Mouse (Mus musculus) neural tube, embryonic 12.5 days (tissue): Measurements from ENCODE around the gene Nabp1. TPM values are rescaled to one million over a fixed set of nuclear protein-coding genes. Genes with fewer than 3 reads are reported as not detected.

ENCODE experiments used
- ATAC-seq: fragments of 200-750 bp; cut with Nextera tagmentation; 2 replicates; pipeline ENCODE4 v1.8.0; 2017; ENCODE audit warnings: low read depth, mild to moderate bottlenecking, moderate TSS enrichment, moderate library complexity; ENCODE audit not compliant: low FRiP score
- H3K27ac ChIP-seq: fragments of 300-500 bp; sonication (generic); 2 replicates; pipeline ENCODE4 v1.5.1; 2016
- H3K27me3 ChIP-seq: fragments of 300-500 bp; sonication (generic); replicated peaks from 2 replicates; pipeline ENCODE4 v1.6.1; 2016; ENCODE audit warnings: mild to moderate bottlenecking
- H3K36me3 ChIP-seq: fragments of 300-500 bp; sonication (generic); 2 replicates; pipeline ENCODE4 v1.6.1; 2016; ENCODE audit warnings: mild to moderate bottlenecking
- H3K4me1 ChIP-seq: fragments of 300-500 bp; sonication (generic); 2 replicates; pipeline ENCODE4 v1.6.1; 2016
- H3K4me2 ChIP-seq: fragments of 300-500 bp; sonication (generic); replicated peaks from 2 replicates; pipeline ENCODE4 v1.6.1; 2016; ENCODE audit warnings: mild to moderate bottlenecking
- H3K4me3 ChIP-seq: fragments of 300-500 bp; sonication (generic); 2 replicates; pipeline ENCODE4 v1.5.1; 2016
- H3K9ac ChIP-seq: fragments of 300-500 bp; sonication (generic); 2 replicates; pipeline ENCODE4 v1.6.1; 2016; ENCODE audit warnings: mild to moderate bottlenecking
- H3K9me3 ChIP-seq: fragments of 300-500 bp; sonication (generic); 2 replicates; pipeline ENCODE4 v1.6.1; 2016; ENCODE audit warnings: mild to moderate bottlenecking
- WGBS: fragments of 180-500 bp; shearing (Covaris S2); methylation state at CpG from one replicate; pipeline ENCODE4 v1.1.7; 2016; 5-methylcytosine and 5-hydroxymethylcytosine counted together
- polyA plus RNA-seq: library from polyadenylated mRNA; unstranded; fragments of >200 nt; fragmentation: Nextera tagmentation; extraction: Ambion mirVana; gene quantifications from 2 replicates; pipeline ENCODE4 v1.2.1, GENCODE M21; 2016

Nabp1 gene
- 6.6 and 7.0 TPM in 2 replicates for polyA plus RNA-seq

DNA sequence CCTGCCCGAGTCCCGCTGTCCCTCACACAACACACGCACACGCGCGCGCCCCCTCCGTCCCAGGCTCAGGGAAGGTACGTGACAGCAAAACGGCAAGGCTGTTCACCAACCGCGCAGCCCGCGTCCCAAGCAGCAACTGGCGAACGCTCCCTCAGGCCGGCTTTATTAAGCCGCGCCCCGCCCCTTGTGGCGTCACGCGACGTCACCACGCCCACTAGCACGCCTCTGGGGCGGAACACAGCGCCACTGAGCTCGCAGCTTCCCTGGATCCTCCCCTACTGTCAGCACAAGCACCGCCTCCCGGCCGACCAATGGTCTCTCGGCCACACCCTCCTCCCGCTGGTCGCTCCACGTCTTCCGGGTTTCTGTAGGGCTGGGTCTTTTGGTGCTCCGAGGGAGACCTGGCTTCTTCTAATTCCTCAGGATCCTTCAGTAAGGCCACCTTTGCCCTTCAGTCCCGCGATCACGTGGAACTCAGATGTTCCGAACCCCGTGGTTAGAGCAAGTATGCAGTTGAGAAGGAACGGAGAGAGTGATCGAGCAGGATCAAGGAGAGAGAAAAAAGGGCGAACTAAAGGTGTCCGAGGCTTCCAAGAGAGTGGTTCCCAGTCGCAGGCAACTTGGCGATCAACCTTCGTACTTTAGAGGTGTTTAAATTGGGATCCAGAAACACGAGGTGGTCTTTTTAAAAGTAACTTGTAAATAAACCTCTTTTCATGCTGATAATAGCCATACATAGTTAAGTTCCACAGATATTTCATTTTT is at the start of gene Nabp1:
TSS of gene Nabp1 (minus strand) at position 164 of the 765 bp plus-strand sequence.
- H3K27ac ChIP-seq: no peak within 1 kb of the TSS
- H3K4me3 ChIP-seq: peak within 1 kb of the TSS; percentile 57
- H3K27me3 ChIP-seq: no peaks in the 10 kb centered on the region
- peak within 1 kb of the TSS; percentile 61 for H3K9ac ChIP-seq
- WGBS: under 1% methylated on average over 51 of the region's 51 CpGs
- H3K36me3 ChIP-seq: no peaks in the 10 kb centered on the region
- no peaks in the 10 kb centered on the region for H3K4me1 ChIP-seq
- ATAC-seq: peak; percentile 100
- H3K9me3 ChIP-seq: no peaks in the 10 kb centered on the region
- peak within 1 kb of the TSS; percentile 93 for H3K4me2 ChIP-seq

DNA sequence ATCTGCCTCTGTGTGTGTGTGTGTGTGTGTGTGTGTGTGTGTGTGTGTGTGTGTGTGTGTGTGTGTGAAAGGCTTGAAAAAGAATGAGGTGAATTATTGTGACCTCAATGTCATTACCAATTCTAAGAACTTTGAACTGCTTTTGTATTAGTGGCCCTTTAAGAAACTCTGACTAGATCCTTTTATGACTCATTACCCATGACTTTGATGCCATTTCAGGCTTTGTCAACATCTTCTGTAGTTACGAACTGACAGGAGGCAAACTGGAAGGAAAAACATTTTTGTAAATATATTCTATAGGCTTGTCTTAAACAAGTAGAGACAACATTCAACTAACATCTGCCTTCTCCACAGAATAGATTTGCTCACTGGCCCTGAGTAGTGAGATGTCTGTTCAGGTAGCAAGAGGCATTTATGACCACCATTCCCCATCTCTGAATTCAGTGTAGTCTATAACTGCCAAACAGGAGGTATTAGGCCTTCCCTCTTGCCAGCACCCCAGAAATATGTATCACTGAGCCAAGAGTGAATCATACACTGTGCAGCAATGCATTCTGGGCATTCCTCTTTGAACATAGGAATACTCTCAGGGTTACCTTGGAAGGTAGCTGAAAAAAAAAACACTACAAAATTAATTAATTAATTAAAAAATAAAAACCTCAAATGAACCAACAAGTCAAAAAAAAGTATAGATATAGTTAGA is 47.5 kb upstream of the Nabp1 start:
- 61% methylated on average over 1 of the region's 1 CpGs for WGBS
- no peak overlapping the region for H3K9ac ChIP-seq
- H3K4me1 ChIP-seq: no peaks in the 10 kb centered on the region
- H3K36me3 ChIP-seq: no peaks in the 10 kb centered on the region
- no peak overlapping the region for H3K27ac ChIP-seq
- ATAC-seq: no peak
- no peak overlapping the region for H3K4me2 ChIP-seq
- no peaks in the 10 kb centered on the region for H3K9me3 ChIP-seq
- H3K4me3 ChIP-seq: no peak overlapping the region
- H3K27me3 ChIP-seq: no peaks in the 10 kb centered on the region

DNA sequence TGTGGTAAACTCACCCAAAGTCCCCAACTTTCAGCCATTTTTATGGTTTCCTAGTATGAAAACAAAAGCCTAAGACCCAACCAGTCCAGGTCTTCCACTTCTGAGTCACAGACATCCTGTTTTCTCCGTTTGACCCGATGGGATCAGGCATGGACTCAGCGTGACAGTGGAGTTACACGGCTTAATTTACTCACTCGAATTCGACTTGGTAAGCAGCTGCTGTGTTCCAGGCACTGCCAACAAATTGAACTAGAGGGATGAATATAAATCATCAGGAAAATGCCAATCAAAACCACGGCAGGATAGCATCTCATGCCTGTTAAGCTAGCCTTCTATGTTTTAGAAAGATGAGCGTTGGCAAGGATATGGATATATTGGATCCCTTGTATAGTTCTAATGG is 43.4 kb upstream of the Nabp1 start:
- Histone ChIP-seq H3K9ac (no peak overlapping the region), H3K4me3 (no peak overlapping the region), H3K4me1 (no peaks in the 10 kb centered on the region), H3K36me3 (no peaks in the 10 kb centered on the region), H3K27me3 (no peaks in the 10 kb centered on the region), H3K9me3 (no peaks in the 10 kb centered on the region), H3K4me2 (no peak overlapping the region), H3K27ac (no peak overlapping the region)
- WGBS: 72% methylated on average over 8 of the region's 8 CpGs
- ATAC-seq: no peak

- H3K27me3 ChIP-seq: no peaks in the 10 kb centered on the region
- H3K9ac ChIP-seq: no peak overlapping the region
- no peaks in the 10 kb centered on the region for H3K9me3 ChIP-seq
- ATAC-seq: no peak
- no peaks in the 10 kb centered on the region for H3K36me3 ChIP-seq
- no peaks in the 10 kb centered on the region for H3K4me1 ChIP-seq
- WGBS: 89% methylated on average over 5 of the region's 5 CpGs
- no peak overlapping the region for H3K27ac ChIP-seq
- no peak overlapping the region for H3K4me2 ChIP-seq
- no peak overlapping the region for H3K4me3 ChIP-seq
Measured at GRCm38 (mm10) chr1:51520246-51520780, 42.1 kb upstream of the Nabp1 start.

- no peak for ATAC-seq
- Histone ChIP-seq H3K9ac (no peak overlapping the region), H3K9me3 (no peaks in the 10 kb centered on the region), H3K4me3 (no peak overlapping the region), H3K4me2 (no peak overlapping the region), H3K36me3 (no peaks in the 10 kb centered on the region), H3K27me3 (no peaks in the 10 kb centered on the region), H3K27ac (no peak overlapping the region), H3K4me1 (no peaks in the 10 kb centered on the region)
- WGBS: 85% methylated on average over 3 of the region's 3 CpGs
Measured at GRCm38 (mm10) chr1:51519112-51519511, 40.9 kb upstream of the Nabp1 start.

DNA sequence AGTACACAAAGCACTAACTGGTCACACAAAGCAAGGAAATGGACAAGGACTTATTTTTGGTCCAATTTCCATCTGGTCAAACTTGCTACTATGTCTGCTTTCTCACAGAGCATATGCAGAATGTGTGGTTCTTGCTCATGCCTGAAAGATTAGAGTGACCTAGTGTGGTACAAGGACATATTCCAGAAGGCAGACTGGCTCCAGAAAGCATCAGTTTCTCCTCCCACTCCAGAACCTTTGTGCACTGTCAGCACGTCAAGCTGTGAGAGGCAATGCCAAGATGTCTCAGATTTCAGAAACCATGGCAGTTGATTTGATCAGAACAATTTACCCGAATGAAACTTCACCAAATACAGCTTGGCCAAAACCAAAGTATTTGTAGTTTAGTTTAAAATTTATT is 37.4 kb upstream of the Nabp1 start:
- no peaks in the 10 kb centered on the region for H3K36me3 ChIP-seq
- H3K4me2 ChIP-seq: no peak overlapping the region
- no peaks in the 10 kb centered on the region for H3K27me3 ChIP-seq
- no peak overlapping the region for H3K27ac ChIP-seq
- no peaks in the 10 kb centered on the region for H3K9me3 ChIP-seq
- H3K4me3 ChIP-seq: no peak overlapping the region
- H3K4me1 ChIP-seq: no peaks in the 10 kb centered on the region
- H3K9ac ChIP-seq: no peak overlapping the region
- no peak for ATAC-seq
- 76% methylated on average over 2 of the region's 2 CpGs for WGBS

DNA sequence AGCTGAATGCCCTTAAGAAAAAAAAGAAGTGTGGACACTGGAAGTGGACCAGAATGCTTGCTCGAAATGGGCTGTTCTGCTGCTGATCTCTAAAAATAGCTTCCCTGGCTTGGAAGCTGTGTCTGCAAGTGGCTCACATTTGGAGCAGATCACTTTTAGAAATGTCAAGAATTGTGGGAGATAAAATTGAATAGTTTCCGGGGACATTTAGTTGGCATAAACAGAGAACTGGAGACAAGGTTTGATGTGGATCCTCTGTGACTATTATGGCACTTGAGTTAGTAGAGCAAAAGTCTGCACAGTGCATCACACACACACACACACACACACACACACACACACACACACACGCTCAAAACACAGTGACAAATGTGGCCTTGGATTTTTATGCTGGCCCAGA is 36.8 kb upstream of the Nabp1 start:
- H3K36me3 ChIP-seq: no peaks in the 10 kb centered on the region
- 93% methylated on average over 3 of the region's 3 CpGs for WGBS
- no peaks in the 10 kb centered on the region for H3K9me3 ChIP-seq
- no peaks in the 10 kb centered on the region for H3K4me1 ChIP-seq
- no peak overlapping the region for H3K4me2 ChIP-seq
- H3K27ac ChIP-seq: no peak overlapping the region
- H3K27me3 ChIP-seq: no peaks in the 10 kb centered on the region
- no peak for ATAC-seq
- no peak overlapping the region for H3K4me3 ChIP-seq
- H3K9ac ChIP-seq: no peak overlapping the region

- H3K36me3 ChIP-seq: no peaks in the 10 kb centered on the region
- 89% methylated on average over 2 of the region's 2 CpGs for WGBS
- no peak overlapping the region for H3K9ac ChIP-seq
- H3K4me2 ChIP-seq: no peak overlapping the region
- H3K27me3 ChIP-seq: no peaks in the 10 kb centered on the region
- no peaks in the 10 kb centered on the region for H3K9me3 ChIP-seq
- no peak overlapping the region for H3K4me3 ChIP-seq
- H3K4me1 ChIP-seq: no peaks in the 10 kb centered on the region
- no peak overlapping the region for H3K27ac ChIP-seq
- no peak for ATAC-seq
Measured at GRCm38 (mm10) chr1:51514379-51514778, 36.2 kb upstream of the Nabp1 start.

- Histone ChIP-seq H3K27ac (no peak overlapping the region), H3K4me3 (no peak overlapping the region), H3K4me2 (no peak overlapping the region), H3K9me3 (no peaks in the 10 kb centered on the region), H3K4me1 (no peaks in the 10 kb centered on the region), H3K36me3 (no peaks in the 10 kb centered on the region), H3K9ac (no peak overlapping the region), H3K27me3 (no peaks in the 10 kb centered on the region)
- 87% methylated on average over 7 of the region's 7 CpGs for WGBS
- no peak for ATAC-seq
Measured at GRCm38 (mm10) chr1:51513059-51513713, 35.0 kb upstream of the Nabp1 start.

DNA sequence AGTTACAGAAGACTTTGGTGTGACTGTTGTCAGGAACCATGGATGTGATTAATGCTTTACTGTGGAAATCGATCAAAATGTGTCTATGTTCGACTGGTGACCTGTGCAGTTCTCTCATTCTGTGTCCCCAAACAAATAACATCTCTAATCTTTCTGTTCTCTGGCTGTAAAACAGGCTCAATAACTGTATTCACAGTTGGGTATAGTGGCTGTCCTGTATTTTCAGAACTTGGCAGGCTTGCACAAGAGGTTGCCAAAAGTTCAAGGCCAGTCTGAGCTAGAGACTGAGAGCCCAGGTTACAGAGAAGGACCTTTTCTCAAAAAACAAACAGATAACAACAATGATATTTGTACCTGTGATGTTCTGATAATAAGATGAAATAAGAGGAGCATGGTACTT is 34.1 kb upstream of the Nabp1 start:
- no peak overlapping the region for H3K4me2 ChIP-seq
- H3K36me3 ChIP-seq: no peaks in the 10 kb centered on the region
- no peak overlapping the region for H3K27ac ChIP-seq
- no peaks in the 10 kb centered on the region for H3K27me3 ChIP-seq
- 89% methylated on average over 2 of the region's 2 CpGs for whole genome bisulfite sequencing
- no peaks in the 10 kb centered on the region for H3K9me3 ChIP-seq
- no peak overlapping the region for H3K4me3 ChIP-seq
- H3K4me1 ChIP-seq: no peaks in the 10 kb centered on the region
- no peak overlapping the region for H3K9ac ChIP-seq
- no peak for ATAC-seq

GRCm38 (mm10) chr1:51509776-51510175 is 31.6 kb upstream of the Nabp1 start:
- no peaks in the 10 kb centered on the region for H3K36me3 ChIP-seq
- no peaks in the 10 kb centered on the region for H3K27me3 ChIP-seq
- no peak overlapping the region for H3K27ac ChIP-seq
- ATAC-seq: no peak
- H3K9ac ChIP-seq: no peak overlapping the region
- H3K9me3 ChIP-seq: no peaks in the 10 kb centered on the region
- no peaks in the 10 kb centered on the region for H3K4me1 ChIP-seq
- 85% methylated on average over 8 of the region's 8 CpGs for WGBS
- no peak overlapping the region for H3K4me3 ChIP-seq
- no peak overlapping the region for H3K4me2 ChIP-seq

GRCm38 (mm10) chr1:51509083-51509482 is 30.9 kb upstream of the Nabp1 start:
- WGBS: 61% methylated on average over 7 of the region's 7 CpGs
- no peak overlapping the region for H3K4me2 ChIP-seq
- no peaks in the 10 kb centered on the region for H3K9me3 ChIP-seq
- no peak for ATAC-seq
- H3K27me3 ChIP-seq: no peaks in the 10 kb centered on the region
- no peaks in the 10 kb centered on the region for H3K4me1 ChIP-seq
- no peaks in the 10 kb centered on the region for H3K36me3 ChIP-seq
- H3K27ac ChIP-seq: no peak overlapping the region
- no peak overlapping the region for H3K4me3 ChIP-seq
- no peak overlapping the region for H3K9ac ChIP-seq
